Mouse (Mus musculus) leukemia stem cell, adult 10-12 weeks (primary cell): ENCODE measurements around the gene Gm14327. TPM values are rescaled to one million over a fixed set of nuclear protein-coding genes. Genes with fewer than 3 reads are reported as not detected.

ENCODE experiments used
- polyA plus RNA-seq: library from polyadenylated mRNA; stranded (reverse); fragments of >175 nt; gene quantifications from 2 replicates; pipeline ENCODE4 v1.2.3, GENCODE M21; 2012; ENCODE audit warnings: low replicate concordance

The Gm14327 gene
- polyA plus RNA-seq: not detected in 2 replicates

DNA sequence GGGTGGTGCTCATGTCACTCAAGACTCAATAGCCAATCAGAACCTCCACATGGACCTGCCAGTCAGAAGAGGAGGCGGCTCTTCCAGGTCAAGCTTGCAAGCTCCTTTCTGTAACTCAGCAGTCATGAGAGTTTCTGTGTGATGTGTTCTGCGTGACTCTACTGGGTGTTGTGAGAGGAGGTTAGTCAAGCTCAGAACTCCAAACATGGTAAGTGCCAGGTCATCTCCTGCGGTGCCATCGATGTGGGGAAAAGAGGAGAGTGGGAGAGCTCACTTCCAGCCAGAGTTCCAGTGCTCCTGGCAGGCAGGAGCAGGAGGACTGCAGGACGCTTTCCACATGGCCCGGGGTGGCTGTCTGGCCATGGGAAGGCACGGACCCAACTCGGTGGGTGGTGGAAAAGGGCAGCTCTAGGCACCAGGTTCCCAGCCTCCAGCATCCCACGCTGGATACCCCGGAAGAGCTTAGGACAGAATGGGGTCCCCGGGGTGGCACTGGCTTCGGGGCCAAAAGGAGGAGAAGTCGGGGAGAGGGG lies at the start of gene Gm14327:
Gene Gm14327 (plus strand): TSS at position 51 of the 533 bp plus-strand sequence.

DNA sequence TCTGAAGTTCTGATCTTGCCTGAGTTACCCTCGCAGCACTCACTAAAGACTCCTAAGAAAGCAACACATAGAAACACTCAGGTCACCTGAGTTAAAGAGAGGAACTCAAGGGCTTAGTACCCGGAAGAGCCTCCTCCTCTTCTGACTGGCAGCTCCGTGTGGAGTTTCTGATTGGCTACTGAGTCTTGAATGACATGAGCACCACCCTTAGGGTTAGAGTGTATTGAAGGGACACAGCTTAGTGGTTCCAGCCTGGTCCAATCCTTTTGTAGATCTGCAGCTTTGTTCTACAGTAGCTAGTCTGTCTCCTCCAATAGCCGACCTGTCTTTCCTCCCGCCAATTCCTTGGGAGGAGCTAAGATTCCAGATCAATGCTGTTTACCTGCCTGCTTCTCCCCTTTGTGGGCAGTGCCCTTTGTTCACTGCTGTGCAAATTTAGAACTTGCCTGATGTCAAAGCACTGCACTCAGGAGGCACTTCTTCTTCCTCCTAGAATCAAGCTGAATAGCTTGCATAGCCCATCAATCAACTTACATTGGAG lies 28.7 kb downstream of the Gm14327 start, which contains the start of gene Zfp972:
Gene Zfp972 (minus strand): TSS at position 51 of the 541 bp plus-strand sequence.

Other genes starting within 250 kb of the Gm14327 start
- 0.78 TPM in 1 of 2 replicates, not detected in the other for gene Gm14322, start 137.8 kb upstream of the Gm14327 start, polyA plus RNA-seq
- 0.18 TPM in 1 of 2 replicates, not detected in the other for gene Gm14325, start 56.8 kb upstream of the Gm14327 start, polyA plus RNA-seq
- gene Zfp972, start 28.5 kb downstream of the Gm14327 start, polyA plus RNA-seq: not detected in 2 replicates
- 0.25 and 0.88 TPM in 2 replicates for gene Gm14326, start 60.2 kb downstream of the Gm14327 start, polyA plus RNA-seq
- gene Zfp971, start 126.2 kb downstream of the Gm14327 start, polyA plus RNA-seq: 1.1 and 1.2 TPM in 2 replicates
- gene Zfp931, start 181.4 kb downstream of the Gm14327 start, polyA plus RNA-seq: 0.68 TPM in 1 of 2 replicates, not detected in the other
- 0.11 and 1.7 TPM in 2 replicates for gene Phactr3, start 221.9 kb downstream of the Gm14327 start, polyA plus RNA-seq